Mouse (Mus musculus) limb, embryonic 11.5 days (tissue): ENCODE data around the gene Yipf4. TPM values are rescaled to one million over a fixed set of nuclear protein-coding genes. Genes with fewer than 3 reads are reported as not detected.
"Not testable (repeated sequence)": the region's sequence is repeated elsewhere in the genome, so short reads cannot be mapped to it uniquely, and the experiment has no call there.

ENCODE experiments used
- ATAC-seq: fragments of 200-750 bp; cut with Nextera tagmentation; 2 replicates; pipeline ENCODE4 v1.8.0; 2017; ENCODE audit warnings: low read depth; ENCODE audit not compliant: insufficient number of reproducible peaks, low FRiP score, low TSS enrichment
- DNase-seq: peaks from one replicate; pipeline ENCODE4 v3.0.0-alpha.2; 2015; ENCODE audit warnings: low spot score
- H3K27ac ChIP-seq: fragments of 300-500 bp; sonication (generic); replicated peaks from 2 replicates; pipeline ENCODE4 v1.5.1; 2014; ENCODE audit warnings: low read depth, mild to moderate bottlenecking, low read length
- H3K27me3 ChIP-seq: fragments of 300-500 bp; sonication (generic); 2 replicates; pipeline ENCODE4 v1.6.1; 2014; ENCODE audit warnings: mild to moderate bottlenecking, low read length, mixed read lengths; ENCODE audit not compliant: control insufficient read depth, insufficient read depth
- H3K36me3 ChIP-seq: fragments of 300-500 bp; sonication (generic); 2 replicates; pipeline ENCODE4 v1.6.1; 2014; ENCODE audit warnings: mild to moderate bottlenecking, low read length, moderate library complexity, mixed read lengths; ENCODE audit not compliant: control insufficient read depth, insufficient read depth
- H3K4me1 ChIP-seq: fragments of 300-500 bp; sonication (generic); 2 replicates; pipeline ENCODE4 v1.6.1; 2014; ENCODE audit warnings: low read length, mixed read lengths; ENCODE audit not compliant: control insufficient read depth, insufficient read depth
- H3K4me2 ChIP-seq: fragments of 300-500 bp; sonication (generic); 2 replicates; pipeline ENCODE4 v1.6.1; 2014; ENCODE audit warnings: low read depth, mild to moderate bottlenecking, moderate library complexity; ENCODE audit not compliant: severe bottlenecking
- H3K4me3 ChIP-seq: fragments of 300-500 bp; sonication (generic); 2 replicates; pipeline ENCODE4 v1.5.1; 2014; ENCODE audit warnings: low read depth, low read length
- H3K9ac ChIP-seq: fragments of 300-500 bp; sonication (generic); 2 replicates; pipeline ENCODE4 v1.6.1; 2014; ENCODE audit warnings: mild to moderate bottlenecking, low read length
- H3K9me3 ChIP-seq: fragments of 300-500 bp; sonication (generic); 2 replicates; pipeline ENCODE4 v1.6.1; 2016; ENCODE audit warnings: low read length; ENCODE audit not compliant: control insufficient read depth
- WGBS: fragments of 180-500 bp; shearing (Covaris S2); extraction: QIAGEN DNeasy Blood & Tissue Kit; methylation state at CpG from one replicate; pipeline ENCODE4 v1.1.7; 2014; 5-methylcytosine and 5-hydroxymethylcytosine counted together
- polyA plus RNA-seq: library from polyadenylated mRNA; unstranded; fragments of >200 nt; fragmentation: Nextera tagmentation; extraction: Ambion mirVana; gene quantifications from 2 replicates; pipeline ENCODE4 v1.2.1, GENCODE M21; 2014

Yipf4 gene
- polyA plus RNA-seq, 1 experiment from 2014 or later = 52.0 TPM

DNA sequence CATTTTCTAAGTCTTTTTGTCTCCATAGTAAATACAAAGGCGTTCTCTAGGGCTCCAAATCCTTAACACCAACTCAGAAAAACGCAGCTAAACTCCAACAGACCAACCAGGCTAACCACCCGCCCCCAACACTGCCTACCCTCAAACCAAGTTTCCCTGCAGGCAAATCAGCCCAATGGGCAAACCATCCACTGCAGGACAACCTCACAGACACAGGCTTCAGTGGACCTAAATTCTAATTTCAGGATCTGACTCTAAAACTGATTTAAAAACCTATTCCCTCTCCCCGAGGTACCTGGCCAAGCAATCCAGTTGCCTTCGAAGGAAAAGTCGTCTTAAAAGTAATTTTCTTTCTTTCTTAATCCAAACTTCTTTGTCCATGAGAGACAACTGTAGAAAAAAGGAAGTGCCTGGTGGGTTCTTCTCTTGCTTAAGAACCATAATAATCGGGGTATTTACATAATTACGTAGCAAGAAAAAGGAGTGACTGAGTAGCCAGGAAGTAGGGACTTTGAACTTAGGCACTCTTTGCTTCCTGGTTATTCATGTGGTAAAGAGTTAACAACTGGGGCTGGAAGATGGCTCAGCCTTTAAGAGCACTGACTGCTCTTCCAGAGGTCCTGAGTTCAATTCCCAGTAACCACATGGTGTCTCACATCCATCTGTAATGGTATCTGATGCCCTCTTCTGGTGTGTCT is 30.4 kb upstream of the Yipf4 start, which contains the start of gene Nlrc4:
Nlrc4 (minus strand) TSS at position 432 of the 698 bp plus-strand sequence.
- Histone ChIP-seq H3K9me3 (no peaks in the 10 kb centered on the region), H3K27ac (no peak within 1 kb of the TSS), H3K27me3 (no peaks in the 10 kb centered on the region), H3K4me1 (no peaks in the 10 kb centered on the region), H3K4me2 (no peak within 1 kb of the TSS), H3K4me3 (no peak within 1 kb of the TSS), H3K9ac (no peak within 1 kb of the TSS), H3K36me3 (no peaks in the 10 kb centered on the region)
- 59% methylated on average over 8 of the region's 8 CpGs for WGBS
- DNase-seq (no peak), ATAC-seq (no peak)

DNA sequence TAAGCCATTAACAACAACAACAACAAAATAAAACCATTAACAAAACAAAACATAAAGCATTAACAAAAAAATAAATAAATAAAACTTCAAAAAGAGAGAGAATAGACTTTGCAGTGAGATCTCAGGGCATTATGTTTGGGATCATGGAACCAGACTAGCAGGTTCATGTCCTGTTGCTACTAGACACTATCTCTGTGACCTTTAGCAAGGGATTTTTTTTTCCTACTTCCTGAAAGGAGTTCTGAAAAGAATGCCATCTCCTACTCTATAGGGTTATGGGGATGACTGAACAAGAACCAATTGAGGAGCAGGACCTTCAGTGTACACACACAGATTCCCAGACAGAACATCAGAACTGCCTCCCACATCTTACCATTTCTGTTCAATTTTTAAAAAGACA is 25.8 kb upstream of the Yipf4 start:
- Histone ChIP-seq H3K9me3 (no peaks in the 10 kb centered on the region), H3K9ac (no peak overlapping the region), H3K4me3 (no peak overlapping the region), H3K27ac (no peak overlapping the region), H3K27me3 (no peaks in the 10 kb centered on the region), H3K4me1 (no peaks in the 10 kb centered on the region), H3K36me3 (no peaks in the 10 kb centered on the region), H3K4me2 (no peak overlapping the region)
- ATAC-seq (no peak), DNase-seq (no peak)

DNA sequence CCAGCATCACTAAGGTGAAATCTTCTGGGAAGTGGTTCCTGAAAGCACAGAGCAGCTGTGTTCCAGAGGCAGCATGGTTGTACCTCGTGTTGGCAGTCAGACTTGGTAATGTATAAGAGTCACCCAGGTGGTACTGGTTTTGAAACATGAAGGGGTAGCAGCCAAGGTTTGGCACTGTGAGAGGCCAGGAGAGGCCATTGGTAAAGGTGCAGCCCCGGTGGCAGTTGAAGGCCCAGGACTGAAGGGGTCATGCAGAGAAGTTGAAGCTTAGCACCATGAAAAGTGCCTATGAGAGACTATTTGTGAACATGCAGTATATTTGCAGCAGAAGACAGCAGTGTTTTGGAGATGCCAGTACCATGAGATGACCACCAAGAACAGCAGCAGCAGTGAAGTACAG is 21.3 kb upstream of the Yipf4 start:
- not testable (repeated sequence) for H3K4me1 ChIP-seq, H3K9ac ChIP-seq, H3K27ac ChIP-seq, ATAC-seq, H3K9me3 ChIP-seq, H3K4me3 ChIP-seq, DNase-seq, H3K27me3 ChIP-seq, H3K36me3 ChIP-seq, H3K4me2 ChIP-seq
- WGBS = 86% methylated on average over 2 of the region's 2 CpGs

DNA sequence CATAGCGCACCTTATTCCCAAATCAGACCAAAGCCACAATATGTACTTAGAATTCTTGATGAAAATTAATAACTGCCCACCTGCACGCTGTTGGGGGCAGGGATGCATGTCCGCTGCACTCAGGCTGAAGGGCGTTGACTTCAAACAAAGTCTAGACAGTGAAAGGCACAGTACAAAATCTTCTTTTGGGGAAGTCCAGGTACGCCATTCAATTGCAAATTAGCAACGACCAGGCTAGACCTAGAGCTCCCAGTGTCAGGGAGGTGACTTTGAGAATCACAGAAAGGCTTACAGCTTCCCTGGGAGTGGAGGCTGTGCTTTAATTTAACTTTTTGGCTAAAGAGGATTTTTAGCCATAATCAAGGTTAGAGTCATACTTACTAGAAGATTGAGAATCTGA is 19.2 kb upstream of the Yipf4 start:
- H3K27ac ChIP-seq, H3K4me2 ChIP-seq, H3K27me3 ChIP-seq, H3K36me3 ChIP-seq, ATAC-seq, H3K9me3 ChIP-seq, H3K4me3 ChIP-seq, H3K4me1 ChIP-seq, H3K9ac ChIP-seq, DNase-seq: not testable (repeated sequence)
- WGBS = 87% methylated on average over 6 of the region's 6 CpGs

DNA sequence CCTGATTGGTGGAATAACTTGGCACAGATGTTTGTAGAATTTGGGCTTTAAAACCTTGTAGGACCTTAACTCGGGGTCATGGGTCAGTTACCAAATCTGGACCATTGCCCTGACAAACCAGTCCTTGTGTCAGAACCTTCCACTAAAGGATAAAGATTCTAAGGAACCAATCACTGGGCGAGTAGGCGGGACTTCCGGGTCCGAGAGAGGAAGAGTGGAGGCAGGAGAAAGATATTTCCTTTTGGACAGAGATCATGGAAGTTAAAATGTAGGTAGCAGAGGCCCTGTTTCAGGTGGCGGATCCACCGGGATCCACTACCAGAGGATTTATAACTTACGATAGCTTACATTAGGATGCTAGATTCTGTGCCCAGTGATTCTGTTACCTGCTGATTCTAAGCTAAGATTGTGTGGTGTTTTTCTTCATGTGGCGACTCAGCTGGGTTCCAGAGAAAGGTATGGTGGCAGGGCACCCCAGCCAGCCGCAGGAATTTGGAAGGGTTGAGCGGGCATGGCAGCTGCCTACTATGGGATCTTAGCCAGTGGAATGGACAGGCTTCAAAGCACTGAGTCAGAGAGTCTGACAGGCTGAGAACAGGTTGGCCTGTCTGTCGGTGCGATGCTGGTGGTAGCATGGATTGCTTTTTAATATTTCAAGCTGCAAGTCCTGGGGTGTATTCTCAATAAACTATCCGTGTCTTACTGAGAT is 8.8 kb upstream of the Yipf4 start:
- H3K27ac ChIP-seq = no peak overlapping the region
- ATAC-seq (no peak), DNase-seq (no peak)
- H3K9me3 ChIP-seq = no peaks in the 10 kb centered on the region
- no peaks in the 10 kb centered on the region for H3K27me3 ChIP-seq
- H3K4me3 ChIP-seq = no peak overlapping the region
- no peaks in the 10 kb centered on the region for H3K36me3 ChIP-seq
- no peaks in the 10 kb centered on the region for H3K4me1 ChIP-seq
- no peak overlapping the region for H3K9ac ChIP-seq
- 87% methylated on average over 14 of the region's 14 CpGs for WGBS
- H3K4me2 ChIP-seq = no peak overlapping the region

DNA sequence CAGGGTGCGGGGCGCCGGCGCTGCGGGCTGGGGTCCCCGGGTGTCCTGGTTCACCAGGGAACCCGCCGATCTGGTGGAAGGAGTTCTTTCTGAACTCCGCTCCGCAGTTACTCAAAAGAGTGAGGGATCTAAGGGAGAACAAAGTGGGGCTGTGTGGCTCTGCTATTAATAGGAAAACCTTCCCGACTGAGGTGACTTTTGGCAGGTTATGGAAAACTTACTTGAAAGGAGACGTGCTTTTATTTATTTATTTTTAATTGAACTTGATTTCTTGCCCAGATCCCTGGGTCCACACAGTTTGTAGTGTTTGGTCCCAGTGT is 568 bp downstream of the Yipf4 start:
- WGBS = under 1% methylated on average over 12 of the region's 12 CpGs
- H3K27ac ChIP-seq = no peak overlapping the region; the same call in 1 of the 2 replicates
- no peak for DNase-seq
- H3K4me3 ChIP-seq = peak overlapping the region; percentile 95
- no peak for ATAC-seq
- no peaks in the 10 kb centered on the region for H3K9me3 ChIP-seq
- no peaks in the 10 kb centered on the region for H3K27me3 ChIP-seq
- H3K4me1 ChIP-seq = no peaks in the 10 kb centered on the region
- peak overlapping the region; percentile 44 for H3K4me2 ChIP-seq
- H3K36me3 ChIP-seq = peaks cover 6% of the 10 kb centered on the region
- H3K9ac ChIP-seq = peak overlapping the region; percentile 87

DNA sequence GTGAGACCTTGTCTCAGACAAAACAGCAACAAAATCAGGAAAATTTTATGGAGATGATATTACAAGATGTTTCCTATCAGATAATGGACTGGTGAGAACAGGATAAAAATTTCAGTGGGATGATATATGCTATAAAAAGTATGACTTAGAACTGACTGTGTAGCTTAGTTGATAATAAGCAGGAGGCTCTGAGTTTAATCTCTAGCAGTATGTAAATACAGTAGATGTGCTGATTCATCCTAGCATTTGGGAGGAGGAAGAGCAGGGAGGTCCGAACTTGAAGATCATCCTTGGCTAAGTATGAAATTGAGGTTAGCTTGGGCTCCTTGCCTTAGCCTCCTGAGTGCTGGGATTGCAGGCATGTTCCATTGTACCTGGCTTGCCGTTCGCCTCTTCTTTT is 2.3 kb downstream of the Yipf4 start:
- Histone ChIP-seq H3K27ac (no peak overlapping the region), H3K27me3 (no peaks in the 10 kb centered on the region), H3K4me2 (no peak overlapping the region), H3K9me3 (no peaks in the 10 kb centered on the region), H3K36me3 (peaks cover 6% of the 10 kb centered on the region), H3K4me1 (no peaks in the 10 kb centered on the region), H3K4me3 (no peak overlapping the region), H3K9ac (no peak overlapping the region)
- DNase-seq = no peak
- ATAC-seq = no peak
- 94% methylated on average over 3 of the region's 3 CpGs for WGBS

DNA sequence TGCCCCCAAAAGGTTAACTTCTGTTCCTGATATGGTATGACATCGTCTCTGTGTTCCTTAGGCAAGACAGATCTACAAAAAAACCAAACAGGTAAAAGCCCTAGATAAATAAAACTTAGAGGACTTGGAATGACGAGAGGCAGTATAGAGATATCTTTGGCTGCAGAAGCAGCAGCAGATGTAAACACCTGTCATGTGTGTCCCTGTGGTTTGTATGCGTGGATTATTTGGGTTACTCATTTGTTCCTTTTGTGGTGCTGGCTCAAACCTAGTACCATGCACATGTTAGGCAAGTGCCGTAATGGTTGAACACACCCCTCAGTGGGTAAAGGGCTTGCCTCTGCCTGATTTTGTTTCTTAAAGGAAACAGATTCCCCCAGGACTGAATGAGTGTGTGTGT is 10.9 kb downstream of the Yipf4 start:
- no peak overlapping the region for H3K9ac ChIP-seq
- no peaks in the 10 kb centered on the region for H3K4me1 ChIP-seq
- H3K4me2 ChIP-seq = no peak overlapping the region
- no peak overlapping the region for H3K4me3 ChIP-seq
- H3K9me3 ChIP-seq = no peaks in the 10 kb centered on the region
- DNase-seq (no peak), ATAC-seq (no peak)
- H3K27me3 ChIP-seq = no peaks in the 10 kb centered on the region
- no peak overlapping the region for H3K27ac ChIP-seq
- WGBS = 90% methylated on average over 4 of the region's 4 CpGs
- H3K36me3 ChIP-seq = no peaks in the 10 kb centered on the region; the same call in 1 of the 2 replicates
